Mouse (Mus musculus) adrenal gland (tissue): ENCODE data around the gene Negr1.

ENCODE experiments used
- intact Hi-C: fragments of 180-260 bp; cut with DNase I; formaldehyde crosslinking; loops from one replicate; pipeline ENCODE4 v1.15.1; 2025

Negr1 gene

GRCm38 (mm10) chr3:156794610-156795009, 233.0 kb downstream of the Negr1 start:
- intact Hi-C loops = no loop called here

- intact Hi-C loops = no loop called here
Observed at GRCm38 (mm10) chr3:156796061-156796691, 234.6 kb downstream of the Negr1 start.

GRCm38 (mm10) chr3:156799228-156799627, 237.6 kb downstream of the Negr1 start:
- intact Hi-C loops = no loop called here

GRCm38 (mm10) chr3:156809836-156810235, 248.2 kb downstream of the Negr1 start:
- intact Hi-C loops = no loop called here

- intact Hi-C loops = no loop called here
Observed at GRCm38 (mm10) chr3:156816938-156817337, 255.3 kb downstream of the Negr1 start.

GRCm38 (mm10) chr3:156817452-156817851, 255.9 kb downstream of the Negr1 start:
- intact Hi-C loops = no loop called here

GRCm38 (mm10) chr3:156823039-156823438, 261.4 kb downstream of the Negr1 start:
- intact Hi-C loops = no loop called here

- intact Hi-C loops = no loop called here
Observed at GRCm38 (mm10) chr3:156833920-156834319, 272.3 kb downstream of the Negr1 start.

GRCm38 (mm10) chr3:156838550-156838949, 277.0 kb downstream of the Negr1 start:
- intact Hi-C loops = no loop called here

GRCm38 (mm10) chr3:156848385-156848784, 286.8 kb downstream of the Negr1 start:
- intact Hi-C loops = no loop called here

GRCm38 (mm10) chr3:156851921-156852320, 290.3 kb downstream of the Negr1 start:
- intact Hi-C loops = no loop called here

- intact Hi-C loops = loop anchor here (5.0 kb wide), 1 partner anchor 237 kb away; no protein-coding TSS in a partner anchor
Observed at GRCm38 (mm10) chr3:156870239-156870921, 308.8 kb downstream of the Negr1 start.

GRCm38 (mm10) chr3:156870922-156871257, 309.3 kb downstream of the Negr1 start:
- intact Hi-C loops = loop anchor here (5.0 kb wide), 1 partner anchor 236 kb away; no protein-coding TSS in a partner anchor

- intact Hi-C loops = loop anchor here (5.0 kb wide), 1 partner anchor 236 kb away; no protein-coding TSS in a partner anchor
Observed at GRCm38 (mm10) chr3:156871641-156872196, 310.1 kb downstream of the Negr1 start.

GRCm38 (mm10) chr3:156876551-156876950, 315.0 kb downstream of the Negr1 start:
- intact Hi-C loops = no loop called here

- intact Hi-C loops = no loop called here
Observed at GRCm38 (mm10) chr3:156882129-156882528, 320.5 kb downstream of the Negr1 start.

GRCm38 (mm10) chr3:156883873-156884272, 322.3 kb downstream of the Negr1 start:
- intact Hi-C loops = no loop called here

- intact Hi-C loops = no loop called here
Observed at GRCm38 (mm10) chr3:156885689-156886088, 324.1 kb downstream of the Negr1 start.

- intact Hi-C loops = no loop called here
Observed at GRCm38 (mm10) chr3:156886915-156887314, 325.3 kb downstream of the Negr1 start.

- intact Hi-C loops = no loop called here
Observed at GRCm38 (mm10) chr3:156890986-156891385, 329.4 kb downstream of the Negr1 start.

- intact Hi-C loops = no loop called here
Observed at GRCm38 (mm10) chr3:156895322-156895721, 333.7 kb downstream of the Negr1 start.

- intact Hi-C loops = no loop called here
Observed at GRCm38 (mm10) chr3:156896106-156896505, 334.5 kb downstream of the Negr1 start.

- intact Hi-C loops = no loop called here
Observed at GRCm38 (mm10) chr3:156896552-156896951, 335.0 kb downstream of the Negr1 start.
